Mouse (Mus musculus) MEL (cell line): Measurements from ENCODE around the gene Ror2. TPM values are rescaled to one million over a fixed set of nuclear protein-coding genes. Genes with fewer than 3 reads are reported as not detected.

Experiments used
- DNase-seq: peaks from one replicate; pipeline ENCODE4 v3.0.0; 2011; ENCODE audit warnings: low read depth, low spot score
- H3K27ac ChIP-seq: 2 replicates; pipeline ENCODE4 v1.5.1; 2012; ENCODE audit warnings: low read depth, mild to moderate bottlenecking, control low read depth, low read length, moderate library complexity; ENCODE audit not compliant: control insufficient read depth
- H3K27me3 ChIP-seq, 2 experiments: fragments of 150-350 bp in 1 of 2; sonication (generic) in 1 of 2; 2 replicates each; pipeline ENCODE4 v1.6.1; 2012; ENCODE audit warnings: low read length in 2 of 2, mild to moderate bottlenecking in 2 of 2, improper control_type of control experiment in 1 of 2, moderate library complexity in 1 of 2; ENCODE audit not compliant: insufficient read depth in 2 of 2, control insufficient read depth in 1 of 2
- H3K36me3 ChIP-seq, 2 experiments: 2 replicates each; pipeline ENCODE4 v1.6.1; 2012 to 2014; ENCODE audit warnings: low read length in 2 of 2, improper control_type of control experiment in 1 of 2, inconsistent platforms in 1 of 2, mild to moderate bottlenecking in 1 of 2; ENCODE audit not compliant: insufficient read depth in 2 of 2, control insufficient read depth in 1 of 2
- H3K4me1 ChIP-seq, 2 experiments: fragments of 150-350 bp in 1 of 2; sonication (generic) in 1 of 2; 2 replicates each; pipeline ENCODE4 v1.6.1; 2012; ENCODE audit warnings: low read length in 2 of 2, improper control_type of control experiment in 1 of 2, mild to moderate bottlenecking in 1 of 2; ENCODE audit not compliant: insufficient read depth in 2 of 2, control insufficient read depth in 1 of 2
- H3K4me3 ChIP-seq, 2 experiments: fragments of 150-350 bp in 1 of 2; sonication (generic) in 1 of 2; 2 replicates each; pipeline ENCODE4 v1.5.1; 2012; ENCODE audit warnings: low read depth in 2 of 2, low read length in 2 of 2, mild to moderate bottlenecking in 2 of 2, moderate library complexity in 2 of 2, control low read depth in 1 of 2, improper control_type of control experiment in 1 of 2; ENCODE audit not compliant: control insufficient read depth in 1 of 2, insufficient read depth in 1 of 2
- H3K79me2 ChIP-seq: 2 replicates; pipeline ENCODE4 v1.6.1; 2012; ENCODE audit warnings: mild to moderate bottlenecking, low read length, moderate library complexity; ENCODE audit not compliant: control insufficient read depth, poor library complexity, insufficient read depth
- H3K9ac ChIP-seq: 2 replicates; pipeline ENCODE4 v1.6.1; 2012; ENCODE audit warnings: low read depth, mild to moderate bottlenecking, control low read depth, low read length, moderate library complexity; ENCODE audit not compliant: control insufficient read depth, poor library complexity, severe bottlenecking
- H3K9me3 ChIP-seq: fragments of 150-350 bp; sonication (generic); replicated peaks from 2 replicates; pipeline ENCODE4 v1.6.1; 2012; ENCODE audit warnings: mild to moderate bottlenecking, low read length, improper control_type of control experiment, moderate library complexity; ENCODE audit not compliant: insufficient read depth
- CTCF ChIP-seq, 3 experiments: IDR thresholded peaks in 2 of 3; conservative IDR thresholded peaks in 1 of 3; 2 replicates each; pipeline ENCODE4 v1.5.1; 2011 to 2012; ENCODE audit warnings: low read length in 3 of 3, low read depth in 2 of 3, mild to moderate bottlenecking in 2 of 3, improper control_type of control experiment in 1 of 3, inconsistent platforms in 1 of 3, mixed read lengths in 1 of 3, moderate library complexity in 1 of 3; ENCODE audit not compliant: control insufficient read depth in 1 of 3, insufficient read depth in 1 of 3, poor library complexity in 1 of 3, severe bottlenecking in 1 of 3
- ELF1 ChIP-seq: IDR thresholded peaks from 2 replicates; pipeline ENCODE4 v1.6.1; 2014; ENCODE audit warnings: low read depth, mild to moderate bottlenecking, inconsistent platforms, low read length, improper control_type of control experiment, moderate library complexity
- EP300 ChIP-seq, 2 experiments: IDR thresholded peaks; 2 replicates each; pipeline ENCODE4 v1.6.1; 2011; ENCODE audit warnings: improper control_type of control experiment in 2 of 2, low read length in 2 of 2, low read depth in 1 of 2, mild to moderate bottlenecking in 1 of 2
- GABPA ChIP-seq: IDR thresholded peaks from 2 replicates; pipeline ENCODE4 v1.6.1; 2012; ENCODE audit warnings: low read depth, mild to moderate bottlenecking, inconsistent platforms, low read length, improper control_type of control experiment, moderate library complexity
- GATA1 ChIP-seq: IDR thresholded peaks from 2 replicates; pipeline ENCODE4 v1.6.1; 2011; ENCODE audit warnings: low read depth, low read length, improper control_type of control experiment
- HCFC1 ChIP-seq: IDR thresholded peaks from 2 replicates; pipeline ENCODE4 v1.6.1; 2012; ENCODE audit warnings: low read depth, mild to moderate bottlenecking, inconsistent platforms, low read length, improper control_type of control experiment, moderate library complexity
- MAZ ChIP-seq: IDR thresholded peaks from 2 replicates; pipeline ENCODE4 v1.6.1; 2012; ENCODE audit warnings: low read depth, mild to moderate bottlenecking, inconsistent platforms, low read length, improper control_type of control experiment
- MXI1 ChIP-seq: IDR thresholded peaks from 2 replicates; pipeline ENCODE4 v1.6.1; 2011; ENCODE audit warnings: mild to moderate bottlenecking, low read depth, low read length, improper control_type of control experiment
- MYB ChIP-seq: IDR thresholded peaks from 2 replicates; pipeline ENCODE4 v1.6.1; 2011; ENCODE audit warnings: mild to moderate bottlenecking, low read depth, low read length, improper control_type of control experiment
- NELFE ChIP-seq: IDR thresholded peaks from 2 replicates; pipeline ENCODE4 v1.6.1; 2011; ENCODE audit warnings: low read depth, low read length, improper control_type of control experiment
- POLR2AphosphoS2 ChIP-seq: IDR thresholded peaks from 2 replicates; pipeline ENCODE4 v1.6.1; 2011; ENCODE audit warnings: low read length, improper control_type of control experiment
- RCOR1 ChIP-seq: IDR thresholded peaks from 2 replicates; pipeline ENCODE4 v1.6.1; 2012; ENCODE audit warnings: low read depth, mild to moderate bottlenecking, inconsistent platforms, low read length, improper control_type of control experiment
- SIN3A ChIP-seq: IDR thresholded peaks from 2 replicates; pipeline ENCODE4 v1.6.1; 2012; ENCODE audit warnings: low read length, improper control_type of control experiment, inconsistent platforms
- TAL1 ChIP-seq: IDR thresholded peaks from 2 replicates; pipeline ENCODE4 v1.6.1; 2012; ENCODE audit warnings: mild to moderate bottlenecking, inconsistent platforms, low read length, moderate library complexity, mixed read lengths
- TBP ChIP-seq: IDR thresholded peaks from 2 replicates; pipeline ENCODE4 v1.8.0; 2011; ENCODE audit warnings: low read depth, low read length, improper control_type of control experiment
- TCF12 ChIP-seq: IDR thresholded peaks from 2 replicates; pipeline ENCODE4 v1.6.1; 2014; ENCODE audit warnings: low read depth, mild to moderate bottlenecking, inconsistent platforms, low read length, improper control_type of control experiment, moderate library complexity
- ZC3H11A ChIP-seq: IDR thresholded peaks from 2 replicates; pipeline ENCODE4 v1.6.1; 2012; ENCODE audit warnings: low read depth, mild to moderate bottlenecking, inconsistent platforms, low read length, improper control_type of control experiment
- ZMIZ1 ChIP-seq: IDR thresholded peaks from 2 replicates; pipeline ENCODE4 v1.6.1; 2012; ENCODE audit warnings: low read depth, mild to moderate bottlenecking, inconsistent platforms, low read length, improper control_type of control experiment, moderate library complexity
- polyA plus RNA-seq, 2 experiments: library from polyadenylated mRNA; stranded (reverse) in 1 of 2; unstranded in 1 of 2; fragments of >175 nt in 1 of 2; fragments of >200 nt in 1 of 2; gene quantifications; 2 replicates each; pipeline versions ENCODE4 v1.2.1 to v1.2.4; 2012; ENCODE audit warnings: low replicate concordance in 2 of 2, low read depth in 1 of 2; ENCODE audit not compliant: insufficient read length in 2 of 2, insufficient read depth in 1 of 2, missing spikeins in 1 of 2
- total RNA-seq: library from RNA; depleted of rRNA; stranded (reverse); fragments of 300-350 nt; gene quantifications from 2 replicates; pipeline ENCODE4 v1.2.3, GENCODE M21; 2012

Ror2 gene
- total and polyA plus RNA-seq, 3 experiments: not detected

DNA sequence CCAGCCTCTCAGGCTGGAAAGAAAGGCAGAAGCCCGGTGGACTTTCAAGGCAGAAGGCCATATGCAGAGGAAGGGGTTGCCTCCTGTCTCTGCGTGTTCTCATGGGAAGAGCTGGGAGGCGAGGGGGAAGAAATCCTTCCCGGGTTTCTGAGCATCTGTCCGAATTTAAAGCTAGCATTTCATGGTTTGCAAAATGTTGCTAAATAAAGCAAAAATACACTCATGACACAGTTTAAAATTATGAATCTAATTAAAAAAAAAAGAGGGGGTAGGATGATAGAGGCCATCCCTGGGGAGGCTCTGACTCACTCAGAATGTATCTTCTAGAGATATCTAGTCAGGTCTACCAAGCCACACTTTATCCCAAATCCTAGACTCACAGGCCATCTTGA, 83.5 kb downstream of the Ror2 start:
- H3K9me3 ChIP-seq: no peaks in the 10 kb centered on the region
- no peaks in the 10 kb centered on the region for H3K79me2 ChIP-seq
- no peaks in the 10 kb centered on the region for H3K27me3 ChIP-seq
- no peak overlapping the region for H3K9ac ChIP-seq
- no peak for DNase-seq
- H3K4me1 ChIP-seq: no peaks in the 10 kb centered on the region
- no peak overlapping the region for H3K4me3 ChIP-seq
- H3K36me3 ChIP-seq: no peaks in the 10 kb centered on the region
- TF ChIP-seq SIN3A: no peak
- no peak for TF ChIP-seq GATA1
- TF ChIP-seq TCF12: no peak
- no peak for TF ChIP-seq ELF1
- no peak for TF ChIP-seq MAZ
- TF ChIP-seq TBP: no peak
- no peak for TF ChIP-seq ZMIZ1
- no peak for TF ChIP-seq POLR2AphosphoS2
- no peak for TF ChIP-seq ZC3H11A
- TF ChIP-seq EP300 (IDR thresholded peaks at IDR 0.05; ENCODE audit: low read depth in 1 of 2, low read length in 2 of 2): no peak
- TF ChIP-seq NELFE: no peak
- no peak for TF ChIP-seq MYB
- no peak overlapping the region for H3K27ac ChIP-seq

DNA sequence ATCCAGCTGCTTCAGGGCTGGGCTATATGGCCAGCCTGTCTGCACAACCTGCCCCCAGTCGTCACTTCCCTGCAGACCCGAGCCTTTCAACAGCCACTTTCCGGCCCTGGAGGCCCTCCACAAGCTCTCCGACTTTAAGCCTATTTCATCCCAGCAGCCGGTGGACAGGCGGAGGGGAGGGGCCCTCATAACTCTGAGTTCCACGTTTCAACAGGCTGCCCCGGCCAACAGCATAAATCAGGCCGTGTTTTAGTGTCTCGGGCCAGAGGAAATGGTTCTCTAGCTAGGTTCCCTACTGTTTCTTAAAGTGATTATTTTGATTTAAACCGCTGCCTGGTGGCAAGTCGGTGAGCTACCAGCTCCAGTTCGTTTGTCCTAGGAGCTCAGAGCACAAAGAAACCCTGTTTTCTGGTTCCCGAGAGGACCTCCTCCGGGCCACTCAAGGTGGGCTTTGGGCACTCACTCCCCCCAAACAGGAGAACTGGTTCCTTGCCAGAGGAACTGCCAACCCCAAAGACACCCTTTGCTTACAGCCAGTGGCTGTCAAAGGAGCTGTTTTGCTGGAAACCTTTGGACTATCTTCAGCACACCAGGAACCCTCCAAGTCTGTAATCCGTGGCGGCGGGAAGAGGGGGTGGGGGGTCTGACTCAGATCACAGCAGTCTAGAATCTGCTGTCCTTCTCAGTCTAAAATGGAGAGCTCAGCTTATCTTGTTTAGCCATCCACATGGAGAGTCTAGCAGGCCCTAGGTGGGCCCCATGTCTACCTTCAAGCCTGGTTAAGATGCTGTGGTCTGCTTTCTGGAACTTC, 84.1 kb downstream of the Ror2 start:
- Histone ChIP-seq H3K9ac (no peak overlapping the region), H3K9me3 (no peaks in the 10 kb centered on the region), H3K27ac (no peak overlapping the region), H3K36me3 (no peaks in the 10 kb centered on the region), H3K4me3 (no peak overlapping the region), H3K27me3 (no peaks in the 10 kb centered on the region), H3K4me1 (no peaks in the 10 kb centered on the region), H3K79me2 (no peaks in the 10 kb centered on the region)
- no peak for DNase-seq
- no peak for TF ChIP-seq EP300 (IDR thresholded peaks at IDR 0.05; ENCODE audit: low read depth in 1 of 2, low read length in 2 of 2)
- no peak for TF ChIP-seq GABPA
- no peak for TF ChIP-seq ZMIZ1
- TF ChIP-seq TAL1: no peak
- TF ChIP-seq HCFC1: no peak
- TF ChIP-seq MXI1: no peak
- TF ChIP-seq ELF1: no peak
- no peak for TF ChIP-seq CTCF (IDR thresholded peaks at IDR 0.05 in 2 of 3, conservative IDR thresholded peaks at IDR 0.05 in 1 of 3; ENCODE audit: control insufficient read depth in 1 of 3, insufficient read depth in 1 of 3, low read depth in 2 of 3, low read length in 3 of 3, poor library complexity in 1 of 3, severe bottlenecking in 1 of 3)
- TF ChIP-seq TCF12: no peak
- no peak for TF ChIP-seq RCOR1
